Mouse (Mus musculus): ENCODE measurements around the gene Fbxo34. TPM values are rescaled to one million over a fixed set of nuclear protein-coding genes. Genes with fewer than 3 reads are reported as not detected.

Fbxo34 gene
- polyA plus RNA-seq, 1 experiment: 11.9 TPM

DNA sequence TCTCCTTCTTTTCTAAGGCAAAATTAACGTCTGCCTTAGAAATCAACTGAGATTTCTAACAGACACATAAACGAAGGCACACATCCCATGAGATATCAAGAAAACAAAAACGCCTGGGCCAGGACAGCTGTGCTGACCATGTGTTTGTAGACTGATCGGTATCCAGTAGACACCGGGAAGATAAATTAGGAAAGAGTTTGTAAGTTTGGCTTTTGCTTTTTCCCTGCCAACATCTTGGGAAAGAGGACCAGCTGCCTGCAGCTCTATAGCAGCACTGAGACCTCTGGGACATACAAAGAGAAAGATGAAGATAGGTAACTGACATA lies 31.6 kb upstream of the Fbxo34 start:
- peaks cover 33% of the 10 kb centered on the region for H3K79me2 ChIP-seq (ENCODE audit: control insufficient read depth, insufficient read depth)
- TF ChIP-seq MYOD1 (IDR thresholded peaks at IDR 0.05; ENCODE audit: control insufficient read depth, insufficient read length, low read depth) (no peak), MAX (IDR thresholded peaks at IDR 0.05) (no peak), MYOG (IDR thresholded peaks at IDR 0.05; ENCODE audit: control insufficient read depth, extremely low read depth, insufficient read length) (no peak), CTCF (IDR thresholded peaks at IDR 0.05; ENCODE audit: control insufficient read depth, insufficient read depth, insufficient read length) (no peak), FOSL1 (IDR thresholded peaks at IDR 0.05; ENCODE audit: insufficient read depth, low read length, poor library complexity, severe bottlenecking) (no peak), CEBPB (IDR thresholded peaks at IDR 0.05; ENCODE audit: low read depth) (no peak)
- no peak overlapping the region for H3ac ChIP-seq (ENCODE audit: control insufficient read depth, insufficient read length, low read depth)
- H3K27me3 ChIP-seq (ENCODE audit: control insufficient read depth, insufficient read depth, insufficient read length): no peaks in the 10 kb centered on the region
- peaks cover 33% of the 10 kb centered on the region for H3K36me3 ChIP-seq (ENCODE audit: control insufficient read depth, insufficient read depth)
- no peak overlapping the region for H3K4me3 ChIP-seq (ENCODE audit: insufficient read depth, poor library complexity, severe bottlenecking)
- H3K79me3 ChIP-seq (ENCODE audit: low read depth): peaks cover 17% of the 10 kb centered on the region

DNA sequence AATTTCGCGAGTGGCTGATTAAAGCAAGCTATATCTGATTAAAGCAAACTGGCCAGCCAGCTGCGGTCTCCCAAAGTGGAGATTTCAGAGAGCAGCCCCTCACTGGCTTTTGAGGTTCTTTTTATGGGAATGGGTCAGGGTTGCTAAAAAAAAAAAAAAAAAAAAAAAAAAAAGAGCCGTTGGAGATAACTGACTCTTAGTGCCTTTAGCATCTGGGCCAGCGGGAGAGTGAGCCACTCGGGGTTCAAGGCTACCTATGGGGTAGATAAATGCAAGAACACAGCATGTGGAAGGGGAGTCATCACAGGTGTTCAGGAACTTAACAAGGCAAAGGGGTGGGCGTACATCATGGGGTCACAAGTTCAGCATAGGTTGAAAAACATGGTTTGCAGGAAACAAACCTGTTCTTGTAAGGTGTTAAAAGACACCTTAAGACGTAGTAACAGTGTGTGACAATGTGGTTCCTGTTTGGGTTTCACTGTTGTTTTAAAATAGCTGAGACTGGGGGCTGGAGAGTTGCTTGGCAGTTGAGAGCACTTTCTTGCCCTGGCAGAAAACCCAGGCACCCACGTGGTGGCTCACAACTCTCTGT lies 31.1 kb upstream of the Fbxo34 start:
- H3K4me3 ChIP-seq (ENCODE audit: insufficient read depth, poor library complexity, severe bottlenecking): no peak overlapping the region

GRCm38 (mm10) chr14:47419723-47420276 lies 30.4 kb upstream of the Fbxo34 start:
- Histone ChIP-seq H3ac (ENCODE audit: control insufficient read depth, insufficient read length, low read depth) (no peak overlapping the region), H3K79me2 (ENCODE audit: control insufficient read depth, insufficient read depth) (peaks cover 29% of the 10 kb centered on the region), H3K27me3 (ENCODE audit: control insufficient read depth, insufficient read depth, insufficient read length) (no peaks in the 10 kb centered on the region), H3K36me3 (ENCODE audit: control insufficient read depth, insufficient read depth) (peaks cover 21% of the 10 kb centered on the region), H3K79me3 (ENCODE audit: low read depth) (peaks cover 17% of the 10 kb centered on the region), H3K4me3 (ENCODE audit: insufficient read depth, poor library complexity, severe bottlenecking) (no peak overlapping the region)
- TF ChIP-seq MAX (IDR thresholded peaks at IDR 0.05) (no peak), USF1 (IDR thresholded peaks at IDR 0.05; ENCODE audit: low read depth) (no peak), CTCF (IDR thresholded peaks at IDR 0.05; ENCODE audit: control insufficient read depth, insufficient read depth, insufficient read length) (no peak), CEBPB (IDR thresholded peaks at IDR 0.05; ENCODE audit: low read depth) (no peak), MYOG (IDR thresholded peaks at IDR 0.05; ENCODE audit: control insufficient read depth, extremely low read depth, insufficient read length) (no peak), MYOD1 (IDR thresholded peaks at IDR 0.05; ENCODE audit: control insufficient read depth, insufficient read length, low read depth) (no peak), FOSL1 (IDR thresholded peaks at IDR 0.05; ENCODE audit: insufficient read depth, low read length, poor library complexity, severe bottlenecking) (no peak)

More for the DNA sequence above, 31.1 kb upstream of the Fbxo34 start:
- H3K27me3 ChIP-seq (ENCODE audit: control insufficient read depth, insufficient read depth, insufficient read length): no peaks in the 10 kb centered on the region
- peaks cover 28% of the 10 kb centered on the region for H3K36me3 ChIP-seq (ENCODE audit: control insufficient read depth, insufficient read depth)
- no peak overlapping the region for H3ac ChIP-seq (ENCODE audit: control insufficient read depth, insufficient read length, low read depth)
- peaks cover 33% of the 10 kb centered on the region for H3K79me2 ChIP-seq (ENCODE audit: control insufficient read depth, insufficient read depth)
- peaks cover 17% of the 10 kb centered on the region for H3K79me3 ChIP-seq (ENCODE audit: low read depth)
- TF ChIP-seq MYOG (IDR thresholded peaks at IDR 0.05; ENCODE audit: control insufficient read depth, extremely low read depth, insufficient read length): no peak

DNA sequence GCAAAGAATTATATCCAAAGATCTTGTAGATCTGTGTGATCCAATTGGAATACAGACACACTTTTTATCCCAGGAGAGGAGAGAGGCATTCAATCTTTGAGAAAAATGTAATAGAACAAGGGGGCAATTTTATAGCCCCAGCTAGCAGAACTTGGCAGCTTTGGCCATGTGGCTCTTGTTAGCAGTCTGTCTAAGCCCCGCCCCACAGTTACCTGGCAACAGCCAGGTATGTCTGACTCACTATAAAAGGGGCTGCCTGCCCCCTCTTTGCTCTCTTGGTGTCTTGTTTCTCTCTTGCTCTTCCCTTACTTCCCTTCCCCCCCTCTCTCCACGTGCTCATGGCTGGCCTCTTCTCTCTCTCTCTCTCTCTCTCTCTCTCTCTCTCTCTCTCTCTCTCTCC lies 28.6 kb upstream of the Fbxo34 start:
- Histone ChIP-seq H3K79me3 (ENCODE audit: low read depth) (peaks cover 12% of the 10 kb centered on the region), H3K36me3 (ENCODE audit: control insufficient read depth, insufficient read depth) (peaks cover 3% of the 10 kb centered on the region), H3ac (ENCODE audit: control insufficient read depth, insufficient read length, low read depth) (no peak overlapping the region), H3K79me2 (ENCODE audit: control insufficient read depth, insufficient read depth) (peaks cover 11% of the 10 kb centered on the region), H3K27me3 (ENCODE audit: control insufficient read depth, insufficient read depth, insufficient read length) (no peaks in the 10 kb centered on the region), H3K4me3 (ENCODE audit: insufficient read depth, poor library complexity, severe bottlenecking) (no peak overlapping the region)
- TF ChIP-seq USF1 (IDR thresholded peaks at IDR 0.05; ENCODE audit: low read depth) (no peak), CTCF (IDR thresholded peaks at IDR 0.05; ENCODE audit: control insufficient read depth, insufficient read depth, insufficient read length) (no peak), FOSL1 (IDR thresholded peaks at IDR 0.05; ENCODE audit: insufficient read depth, low read length, poor library complexity, severe bottlenecking) (no peak), CEBPB (IDR thresholded peaks at IDR 0.05; ENCODE audit: low read depth) (no peak), MAX (IDR thresholded peaks at IDR 0.05) (no peak), MYOD1 (IDR thresholded peaks at IDR 0.05; ENCODE audit: control insufficient read depth, insufficient read length, low read depth) (no peak), MYOG (IDR thresholded peaks at IDR 0.05; ENCODE audit: control insufficient read depth, extremely low read depth, insufficient read length) (no peak)

GRCm38 (mm10) chr14:47422466-47422865 lies 27.8 kb upstream of the Fbxo34 start:
- peaks cover 3% of the 10 kb centered on the region for H3K79me2 ChIP-seq (ENCODE audit: control insufficient read depth, insufficient read depth)
- H3K79me3 ChIP-seq (ENCODE audit: low read depth): peaks cover 3% of the 10 kb centered on the region
- H3K36me3 ChIP-seq (ENCODE audit: control insufficient read depth, insufficient read depth): no peaks in the 10 kb centered on the region
- TF ChIP-seq MAX (IDR thresholded peaks at IDR 0.05) (no peak), CTCF (IDR thresholded peaks at IDR 0.05; ENCODE audit: control insufficient read depth, insufficient read depth, insufficient read length) (no peak), MYOD1 (IDR thresholded peaks at IDR 0.05; ENCODE audit: control insufficient read depth, insufficient read length, low read depth) (no peak), FOSL1 (IDR thresholded peaks at IDR 0.05; ENCODE audit: insufficient read depth, low read length, poor library complexity, severe bottlenecking) (no peak), MYOG (IDR thresholded peaks at IDR 0.05; ENCODE audit: control insufficient read depth, extremely low read depth, insufficient read length) (no peak)
- H3K4me3 ChIP-seq (ENCODE audit: insufficient read depth, poor library complexity, severe bottlenecking): no peak overlapping the region
- no peak overlapping the region for H3ac ChIP-seq (ENCODE audit: control insufficient read depth, insufficient read length, low read depth)
- H3K27me3 ChIP-seq (ENCODE audit: control insufficient read depth, insufficient read depth, insufficient read length): no peaks in the 10 kb centered on the region

GRCm38 (mm10) chr14:47432987-47433386 lies 17.2 kb upstream of the Fbxo34 start:
- no peaks in the 10 kb centered on the region for H3K79me2 ChIP-seq (ENCODE audit: control insufficient read depth, insufficient read depth)
- H3ac ChIP-seq (ENCODE audit: control insufficient read depth, insufficient read length, low read depth): no peak overlapping the region
- no peaks in the 10 kb centered on the region for H3K36me3 ChIP-seq (ENCODE audit: control insufficient read depth, insufficient read depth)
- TF ChIP-seq MAX (IDR thresholded peaks at IDR 0.05) (no peak), CEBPB (IDR thresholded peaks at IDR 0.05; ENCODE audit: low read depth) (no peak), FOSL1 (IDR thresholded peaks at IDR 0.05; ENCODE audit: insufficient read depth, low read length, poor library complexity, severe bottlenecking) (no peak), CTCF (IDR thresholded peaks at IDR 0.05; ENCODE audit: control insufficient read depth, insufficient read depth, insufficient read length) (no peak), MYOG (IDR thresholded peaks at IDR 0.05; ENCODE audit: control insufficient read depth, extremely low read depth, insufficient read length) (no peak), USF1 (IDR thresholded peaks at IDR 0.05; ENCODE audit: low read depth) (no peak), MYOD1 (IDR thresholded peaks at IDR 0.05; ENCODE audit: control insufficient read depth, insufficient read length, low read depth) (no peak)
- H3K27me3 ChIP-seq (ENCODE audit: control insufficient read depth, insufficient read depth, insufficient read length): no peaks in the 10 kb centered on the region
- H3K4me3 ChIP-seq (ENCODE audit: insufficient read depth, poor library complexity, severe bottlenecking): no peak overlapping the region
- H3K79me3 ChIP-seq (ENCODE audit: low read depth): no peaks in the 10 kb centered on the region

All from C2C12 (cell line).